Mouse (Mus musculus) E14TG2a.4 (cell line): ENCODE results near the gene Rps6kc1.

ENCODE experiments used
- CTCF ChIP-seq: conservative IDR thresholded peaks from 2 replicates; pipeline ENCODE4 v1.5.1; 2014; ENCODE audit warnings: low read length
- NANOG ChIP-seq: IDR thresholded peaks from 2 replicates; pipeline ENCODE4 v1.6.1; 2014; ENCODE audit warnings: borderline replicate concordance, low read length, mixed read lengths
- POU5F1 ChIP-seq: IDR thresholded peaks from 2 replicates; pipeline ENCODE4 v1.6.1; 2014; ENCODE audit warnings: low read length, borderline replicate concordance

DNA sequence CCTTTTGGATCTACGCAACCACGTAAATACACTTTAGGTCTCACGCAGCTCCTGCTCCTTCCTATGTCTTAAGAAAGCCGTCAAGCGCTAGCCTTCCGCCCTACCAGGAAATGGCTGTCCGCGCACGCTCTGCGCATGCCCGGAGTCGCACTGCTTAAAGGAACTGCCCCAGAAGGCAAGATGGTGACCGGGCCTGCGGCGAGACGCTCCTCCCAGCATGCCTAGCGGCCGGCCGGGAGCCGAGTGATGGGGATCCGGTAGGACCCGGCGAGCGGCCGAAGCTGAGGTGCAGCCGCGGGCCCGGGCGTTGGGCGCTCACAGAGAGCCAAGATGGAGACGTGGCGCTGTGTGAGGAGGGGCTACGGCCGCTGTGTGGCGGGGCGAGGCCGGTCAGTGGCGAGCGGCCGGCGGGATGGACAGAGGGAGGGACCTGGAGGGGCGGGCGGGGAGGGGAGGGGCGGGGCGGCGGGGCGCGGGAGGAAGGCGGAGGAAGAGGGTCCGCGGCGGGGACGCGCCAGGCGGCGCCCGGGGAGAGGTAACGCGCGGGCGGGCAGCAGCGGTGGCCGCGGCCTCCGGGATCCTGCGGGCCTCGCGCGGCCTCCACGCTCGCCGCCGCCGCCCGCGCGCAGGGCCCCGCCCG is 16.9 kb upstream of the Rps6kc1 start:
- TF ChIP-seq CTCF (no peak), POU5F1 (no peak), NANOG (no peak)
